Mouse (Mus musculus) heart, embryonic 12.5 days (tissue): ENCODE measurements around the gene Cbfa2t3. TPM values are rescaled to one million over a fixed set of nuclear protein-coding genes. Genes with fewer than 3 reads are reported as not detected.

Source experiments
- ATAC-seq: fragments of 200-750 bp; cut with Nextera tagmentation; 2 replicates; pipeline ENCODE4 v1.8.0; 2017; ENCODE audit warnings: moderate TSS enrichment, moderate library complexity; ENCODE audit not compliant: insufficient number of reproducible peaks, low FRiP score
- H3K27ac ChIP-seq: fragments of 300-500 bp; sonication (generic); 2 replicates; pipeline ENCODE4 v1.5.1; 2016; ENCODE audit warnings: mild to moderate bottlenecking, moderate library complexity; ENCODE audit not compliant: poor library complexity, severe bottlenecking
- H3K27me3 ChIP-seq: fragments of 300-500 bp; sonication (generic); replicated peaks from 2 replicates; pipeline ENCODE4 v1.6.1; 2016; ENCODE audit warnings: mild to moderate bottlenecking, moderate library complexity
- H3K36me3 ChIP-seq: fragments of 300-500 bp; sonication (generic); 2 replicates; pipeline ENCODE4 v1.6.1; 2016; ENCODE audit warnings: mild to moderate bottlenecking, moderate library complexity
- H3K4me1 ChIP-seq: fragments of 300-500 bp; sonication (generic); replicated peaks from 2 replicates; pipeline ENCODE4 v1.6.1; 2016; ENCODE audit warnings: mild to moderate bottlenecking
- H3K4me2 ChIP-seq: fragments of 300-500 bp; sonication (generic); 2 replicates; pipeline ENCODE4 v1.6.1; 2016; ENCODE audit warnings: mild to moderate bottlenecking, moderate library complexity
- H3K4me3 ChIP-seq: fragments of 300-500 bp; sonication (generic); 2 replicates; pipeline ENCODE4 v1.5.1; 2016; ENCODE audit warnings: mild to moderate bottlenecking
- H3K9ac ChIP-seq: fragments of 300-500 bp; sonication (generic); 2 replicates; pipeline ENCODE4 v1.6.1; 2016; ENCODE audit warnings: mild to moderate bottlenecking, moderate library complexity
- H3K9me3 ChIP-seq: fragments of 300-500 bp; sonication (generic); replicated peaks from 2 replicates; pipeline ENCODE4 v1.6.1; 2016; ENCODE audit warnings: mild to moderate bottlenecking, moderate library complexity
- WGBS: fragments of 180-500 bp; shearing (Covaris S2); methylation state at CpG from one replicate; pipeline ENCODE4 v1.1.7; 2016; 5-methylcytosine and 5-hydroxymethylcytosine counted together
- polyA plus RNA-seq: library from polyadenylated mRNA; unstranded; fragments of >200 nt; fragmentation: Nextera tagmentation; extraction: Ambion mirVana; gene quantifications from 2 replicates; pipeline ENCODE4 v1.2.1, GENCODE M21; 2016

Gene Cbfa2t3
- polyA plus RNA-seq, 1 experiment from 2014 or later: 6.2 TPM

DNA sequence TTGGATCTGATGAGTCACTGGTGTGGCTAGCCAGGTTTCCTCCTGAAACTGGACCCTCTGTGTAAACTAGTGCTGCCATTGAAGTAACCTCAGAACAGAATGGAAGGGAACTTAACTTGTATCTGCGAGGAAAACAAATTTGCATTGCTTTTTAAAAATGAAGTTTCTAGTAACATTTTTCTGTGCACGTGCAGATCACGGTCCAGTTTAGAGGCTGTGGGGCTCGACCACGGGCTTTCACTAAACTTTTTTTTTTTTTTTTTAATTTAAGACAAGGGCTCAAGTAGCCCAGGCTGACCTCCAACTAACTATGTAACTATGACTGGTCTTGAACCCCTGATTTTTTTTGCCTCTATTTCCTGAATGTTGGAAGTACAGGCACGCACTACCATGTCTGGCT, 4.0 kb upstream of the Cbfa2t3 start:
- Histone ChIP-seq H3K27ac (no peak overlapping the region), H3K4me2 (no peak overlapping the region), H3K9ac (no peak overlapping the region), H3K36me3 (no peaks in the 10 kb centered on the region), H3K4me1 (peaks cover 35% of the 10 kb centered on the region), H3K9me3 (no peaks in the 10 kb centered on the region), H3K4me3 (no peak overlapping the region), H3K27me3 (peaks cover 24% of the 10 kb centered on the region)
- WGBS: 88% methylated on average over 6 of the region's 6 CpGs
- ATAC-seq: no peak

DNA sequence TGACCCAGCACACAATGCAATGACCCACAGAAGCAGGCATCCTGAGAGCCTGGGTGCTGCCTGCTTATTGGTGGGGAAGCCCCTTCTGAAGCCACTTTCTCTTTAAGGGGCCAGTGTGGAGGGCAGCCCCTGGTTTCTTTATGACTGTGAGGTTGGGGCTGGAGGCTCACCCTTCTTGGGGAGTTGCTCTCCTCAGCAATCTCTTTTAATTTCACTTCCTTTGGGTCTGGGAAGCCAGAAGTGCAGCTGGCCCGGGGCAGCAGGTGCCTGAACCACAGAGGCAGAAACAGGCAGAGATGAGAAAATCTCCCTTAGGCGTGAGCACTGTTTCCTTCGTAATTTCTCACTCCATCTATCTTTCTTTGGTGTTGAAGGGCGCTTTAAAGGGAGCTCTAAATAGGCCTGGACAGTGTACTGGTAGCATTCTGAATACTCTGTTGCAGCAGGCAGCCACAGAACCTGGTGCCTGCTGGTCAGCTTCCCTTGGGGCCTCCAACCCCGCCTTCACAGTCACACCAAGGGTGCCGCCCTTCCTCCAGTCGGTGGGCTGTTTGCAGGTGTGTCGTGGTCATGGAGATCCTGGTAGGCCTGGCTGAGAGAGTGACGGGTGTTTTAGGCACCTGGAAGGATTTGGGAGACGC, 3.5 kb upstream of the Cbfa2t3 start:
- H3K36me3 ChIP-seq: no peaks in the 10 kb centered on the region
- no peak overlapping the region for H3K9ac ChIP-seq
- H3K27me3 ChIP-seq: peaks cover 20% of the 10 kb centered on the region; the same call in 1 of the 2 replicates
- H3K4me2 ChIP-seq: no peak overlapping the region
- ATAC-seq: no peak
- no peaks in the 10 kb centered on the region for H3K9me3 ChIP-seq
- WGBS: 50% methylated on average over 10 of the region's 10 CpGs
- peaks cover 35% of the 10 kb centered on the region for H3K4me1 ChIP-seq
- no peak overlapping the region for H3K4me3 ChIP-seq
- H3K27ac ChIP-seq: no peak overlapping the region

DNA sequence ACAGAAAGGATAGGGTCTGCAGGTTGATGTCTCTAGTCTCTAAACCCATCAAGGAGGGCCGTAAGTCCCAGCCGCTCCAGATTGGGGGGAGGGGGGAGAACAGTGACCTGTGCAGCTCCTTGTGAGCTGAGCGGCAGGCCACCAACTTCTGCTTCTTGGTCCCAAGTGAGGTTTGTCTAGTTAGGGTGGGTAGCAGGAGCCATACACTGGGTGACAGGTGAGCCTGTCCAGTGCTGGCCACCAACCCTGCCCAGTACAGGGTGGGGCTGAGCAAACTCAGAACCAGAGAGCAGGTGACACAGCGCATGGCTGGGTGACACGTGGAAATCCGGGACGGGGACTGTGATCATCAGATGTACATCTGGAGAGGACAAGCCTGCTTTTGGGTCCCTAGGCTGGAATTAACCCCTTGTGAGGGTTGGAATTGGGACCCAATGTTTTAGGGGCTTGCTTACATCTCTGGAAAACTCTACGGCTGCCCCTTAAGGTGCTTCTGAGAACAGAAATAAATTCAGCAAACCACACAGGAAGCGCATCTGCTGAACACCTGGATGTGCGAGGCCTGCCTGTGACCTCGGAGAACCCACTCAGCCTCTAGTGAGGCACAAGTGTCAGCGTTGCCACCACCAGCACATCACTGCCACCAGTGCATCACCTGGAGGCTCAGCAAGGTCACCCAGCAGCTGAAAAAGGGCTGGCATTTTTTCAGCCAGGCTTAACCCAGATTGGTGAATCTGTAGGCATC, 2.7 kb upstream of the Cbfa2t3 start:
- H3K9me3 ChIP-seq: no peaks in the 10 kb centered on the region
- no peak overlapping the region for H3K27ac ChIP-seq
- no peak overlapping the region for H3K4me3 ChIP-seq
- no peak for ATAC-seq
- peaks cover 12% of the 10 kb centered on the region; the same call in 1 of the 2 replicates for H3K27me3 ChIP-seq
- no peak overlapping the region for H3K4me2 ChIP-seq
- H3K36me3 ChIP-seq: no peaks in the 10 kb centered on the region
- peaks cover 34% of the 10 kb centered on the region for H3K4me1 ChIP-seq
- 78% methylated on average over 12 of the region's 12 CpGs for WGBS
- H3K9ac ChIP-seq: no peak overlapping the region

GRCm38 (mm10) chr8:122700628-122701027, 1.7 kb upstream of the Cbfa2t3 start:
- Histone ChIP-seq H3K27me3 (peaks cover 5% of the 10 kb centered on the region; the same call in 1 of the 2 replicates), H3K4me2 (peak overlapping the region; percentile 3; the same call in 1 of the 2 replicates), H3K4me3 (no peak overlapping the region), H3K36me3 (no peaks in the 10 kb centered on the region), H3K9me3 (no peaks in the 10 kb centered on the region), H3K27ac (no peak overlapping the region), H3K4me1 (peaks cover 33% of the 10 kb centered on the region), H3K9ac (peak overlapping the region; percentile 15; the same call in 1 of the 2 replicates)
- 31% methylated on average over 13 of the region's 13 CpGs for WGBS
- no peak for ATAC-seq

DNA sequence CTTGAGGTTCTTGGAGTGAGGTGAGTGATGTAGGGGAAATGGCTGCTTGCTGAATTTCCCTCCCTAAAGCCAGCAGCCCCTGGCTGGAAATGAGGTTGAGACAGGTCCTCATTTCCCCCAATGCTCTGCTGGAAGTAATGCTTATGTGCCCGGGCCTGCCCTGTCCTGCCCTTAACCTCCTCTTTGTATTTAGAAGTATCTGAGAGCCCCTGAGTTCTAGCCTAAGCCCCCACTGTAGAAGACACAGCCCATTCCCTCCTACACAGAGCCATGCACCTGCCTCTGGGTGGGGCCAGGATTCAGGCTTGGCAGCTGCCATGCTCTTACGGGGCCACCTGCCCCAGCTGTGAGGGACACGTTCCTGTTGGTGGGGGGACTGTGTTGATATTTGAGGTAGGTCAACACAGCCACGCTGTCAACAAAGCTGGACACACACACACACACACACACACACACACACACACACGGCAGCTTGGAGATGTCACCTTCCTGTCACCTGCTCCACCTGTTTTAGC, 598 bp downstream of the Cbfa2t3 start:
- peak overlapping the region; percentile 52 for H3K9ac ChIP-seq
- H3K4me1 ChIP-seq: peaks cover 40% of the 10 kb centered on the region
- H3K36me3 ChIP-seq: no peaks in the 10 kb centered on the region
- 75% methylated on average over 5 of the region's 5 CpGs for WGBS
- peak overlapping the region; percentile 57 for H3K4me2 ChIP-seq
- H3K27me3 ChIP-seq: no peaks in the 10 kb centered on the region; the same call in 1 of the 2 replicates
- no peak for ATAC-seq
- peak overlapping the region; percentile 53; the same call in 1 of the 2 replicates for H3K27ac ChIP-seq
- H3K4me3 ChIP-seq: peak overlapping the region; percentile 39
- H3K9me3 ChIP-seq: no peaks in the 10 kb centered on the region

DNA sequence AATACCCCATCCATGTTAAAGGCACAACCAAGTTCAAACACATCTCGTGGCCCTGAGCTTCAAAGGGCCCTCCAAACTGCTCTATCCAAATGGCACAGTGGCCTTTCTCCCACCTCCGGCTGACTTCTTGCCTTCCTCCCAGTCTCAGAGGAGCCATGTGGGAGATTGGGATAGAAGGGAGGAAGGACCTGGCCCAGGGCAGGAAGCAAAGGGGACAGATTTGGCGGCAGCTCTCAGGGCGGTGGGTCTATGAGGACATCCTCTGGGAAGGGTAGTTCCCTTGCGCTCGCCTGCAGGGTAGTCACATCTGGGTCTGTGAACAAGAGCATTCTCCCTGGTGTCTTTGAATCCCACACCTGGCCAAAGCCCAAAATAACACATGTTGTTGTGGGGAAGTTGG, 1.3 kb downstream of the Cbfa2t3 start:
- 66% methylated on average over 6 of the region's 6 CpGs for WGBS
- H3K4me1 ChIP-seq: peaks cover 43% of the 10 kb centered on the region
- peak overlapping the region; percentile 57 for H3K4me2 ChIP-seq
- H3K9ac ChIP-seq: 0 out of 2 replicates have a peak overlapping the region, but pooled peaks have one; percentile 17
- no peak for ATAC-seq
- peak overlapping the region; percentile 39 for H3K4me3 ChIP-seq
- no peaks in the 10 kb centered on the region for H3K36me3 ChIP-seq
- peaks cover under 1% of the 10 kb centered on the region; the same call in 1 of the 2 replicates for H3K27me3 ChIP-seq
- H3K9me3 ChIP-seq: no peaks in the 10 kb centered on the region
- no peak overlapping the region for H3K27ac ChIP-seq

GRCm38 (mm10) chr8:122697181-122697581, 1.7 kb downstream of the Cbfa2t3 start:
- Histone ChIP-seq H3K4me3 (peak overlapping the region; percentile 39), H3K27me3 (peaks cover 4% of the 10 kb centered on the region; the same call in 1 of the 2 replicates), H3K9ac (0 out of 2 replicates have a peak overlapping the region, but pooled peaks have one; percentile 17), H3K4me1 (peaks cover 47% of the 10 kb centered on the region), H3K4me2 (peak overlapping the region; percentile 57), H3K27ac (no peak overlapping the region), H3K9me3 (no peaks in the 10 kb centered on the region), H3K36me3 (no peaks in the 10 kb centered on the region)
- no peak for ATAC-seq
- 71% methylated on average over 3 of the region's 3 CpGs for WGBS

- H3K4me2 ChIP-seq: no peak overlapping the region
- H3K4me3 ChIP-seq: no peak overlapping the region
- WGBS: 63% methylated on average over 7 of the region's 7 CpGs
- no peak overlapping the region for H3K9ac ChIP-seq
- H3K9me3 ChIP-seq: no peaks in the 10 kb centered on the region
- H3K4me1 ChIP-seq: peaks cover 47% of the 10 kb centered on the region
- ATAC-seq: no peak
- peaks cover 7% of the 10 kb centered on the region; the same call in 1 of the 2 replicates for H3K27me3 ChIP-seq
- H3K36me3 ChIP-seq: no peaks in the 10 kb centered on the region
- H3K27ac ChIP-seq: no peak overlapping the region
Observed at GRCm38 (mm10) chr8:122695438-122696042, 3.4 kb downstream of the Cbfa2t3 start.

- H3K27ac ChIP-seq: no peak overlapping the region
- ATAC-seq: no peak
- no peaks in the 10 kb centered on the region for H3K36me3 ChIP-seq
- peaks cover 9% of the 10 kb centered on the region for H3K27me3 ChIP-seq
- H3K9me3 ChIP-seq: no peaks in the 10 kb centered on the region
- no peak overlapping the region for H3K9ac ChIP-seq
- peaks cover 30% of the 10 kb centered on the region for H3K4me1 ChIP-seq
- WGBS: 60% methylated on average over 8 of the region's 8 CpGs
- no peak overlapping the region for H3K4me3 ChIP-seq
- no peak overlapping the region for H3K4me2 ChIP-seq
Observed at GRCm38 (mm10) chr8:122692152-122692551, 6.8 kb downstream of the Cbfa2t3 start.

- Histone ChIP-seq H3K4me2 (no peak overlapping the region), H3K4me3 (no peak overlapping the region), H3K27me3 (peaks cover 19% of the 10 kb centered on the region), H3K9me3 (no peaks in the 10 kb centered on the region), H3K27ac (no peak overlapping the region), H3K36me3 (no peaks in the 10 kb centered on the region), H3K4me1 (peaks cover 27% of the 10 kb centered on the region), H3K9ac (no peak overlapping the region)
- WGBS: 81% methylated on average over 6 of the region's 6 CpGs
- ATAC-seq: no peak
Observed at GRCm38 (mm10) chr8:122691018-122691417, 7.9 kb downstream of the Cbfa2t3 start.

- Histone ChIP-seq H3K27me3 (peaks cover 31% of the 10 kb centered on the region), H3K4me1 (peaks cover 26% of the 10 kb centered on the region), H3K9ac (no peak overlapping the region), H3K36me3 (no peaks in the 10 kb centered on the region), H3K9me3 (no peaks in the 10 kb centered on the region), H3K4me3 (no peak overlapping the region), H3K4me2 (no peak overlapping the region), H3K27ac (no peak overlapping the region)
- no peak for ATAC-seq
- WGBS: 95% methylated on average over 1 of the region's 1 CpGs
Observed at GRCm38 (mm10) chr8:122689315-122689714, 9.6 kb downstream of the Cbfa2t3 start.
